Mouse (Mus musculus) monocyte, adult 5-6 weeks (primary cell): ENCODE results near the gene Col8a1. TPM values are rescaled to one million over a fixed set of nuclear protein-coding genes. Genes with fewer than 3 reads are reported as not detected.
A peak's percentile ranks its signal among the peaks of the same experiment; 100 is the strongest.

Experiments
- ATAC-seq: fragments of 153-309, 156-312 bp; replicated peaks from 2 replicates; pipeline ENCODE4 v1.8.0; 2017; ENCODE audit warnings: mild to moderate bottlenecking; ENCODE audit not compliant: low TSS enrichment, insufficient number of reproducible peaks, severe bottlenecking, poor library complexity, low FRiP score
- total RNA-seq: library from RNA; stranded (forward); fragments of 200-1000, 200-491, 200-594 nt; gene quantifications from 3 replicates; pipeline ENCODE4 v1.2.3, GENCODE M21; 2017

The Col8a1 gene
- total RNA-seq, 1 experiment from 2014 or later = not detected

DNA sequence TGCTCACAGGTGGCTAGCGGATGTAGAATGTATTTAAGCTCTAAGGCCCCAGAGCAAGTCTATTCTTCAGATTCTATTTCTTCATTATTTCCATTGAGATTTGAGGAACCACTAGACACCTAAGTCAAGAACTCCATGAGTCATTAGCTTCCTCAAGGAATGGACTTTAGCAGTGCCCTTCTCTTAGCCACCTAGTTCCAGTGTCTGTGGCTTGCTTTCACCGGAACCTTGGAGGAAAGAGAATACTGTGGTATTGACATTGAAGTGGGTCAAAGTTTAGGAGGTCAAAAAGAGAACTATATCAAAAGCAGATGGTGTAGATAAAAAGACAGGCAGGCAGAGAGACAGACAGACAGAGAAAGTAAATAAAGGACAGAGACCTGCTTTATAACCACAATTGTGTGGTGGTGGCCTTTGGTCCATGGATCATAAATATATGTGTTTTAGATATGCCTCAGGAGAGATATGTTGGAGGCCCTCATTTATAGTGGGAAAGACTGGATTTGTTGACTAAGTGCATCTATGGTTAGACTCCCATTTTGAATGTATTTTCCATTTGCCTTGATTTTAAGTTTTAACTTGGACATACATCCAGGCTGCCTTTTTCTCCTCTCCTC, 60.5 kb downstream of the Col8a1 start:
- no peak for ATAC-seq

DNA sequence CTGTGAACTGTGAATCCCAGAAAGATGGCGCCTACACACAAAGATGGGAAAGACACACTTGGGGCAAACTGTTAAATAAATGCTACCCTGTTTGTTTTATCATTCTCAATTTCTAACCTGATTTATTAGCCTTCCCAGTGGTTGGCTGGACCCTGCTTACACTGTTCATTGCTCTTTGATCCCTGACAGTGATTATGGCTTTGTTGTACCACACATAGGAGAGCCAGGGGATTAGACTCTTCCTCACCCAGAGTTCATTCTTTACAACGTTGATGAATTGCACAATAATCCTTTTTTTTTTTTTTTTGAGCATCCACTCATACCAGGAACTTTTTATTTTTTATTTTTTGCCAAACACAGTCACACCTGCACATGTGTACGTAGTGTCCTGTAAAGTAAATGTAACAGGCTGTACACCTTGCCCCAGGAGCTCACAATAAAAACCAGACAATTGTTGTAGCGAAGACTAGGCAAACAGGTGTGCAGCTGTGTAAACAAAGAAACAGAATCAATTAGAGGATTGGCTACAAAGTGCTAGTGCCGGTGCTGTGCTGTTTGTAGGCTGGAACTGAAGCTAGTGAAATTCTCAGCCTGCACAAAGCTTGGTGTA, 68.6 kb downstream of the Col8a1 start:
- no peak for ATAC-seq

DNA sequence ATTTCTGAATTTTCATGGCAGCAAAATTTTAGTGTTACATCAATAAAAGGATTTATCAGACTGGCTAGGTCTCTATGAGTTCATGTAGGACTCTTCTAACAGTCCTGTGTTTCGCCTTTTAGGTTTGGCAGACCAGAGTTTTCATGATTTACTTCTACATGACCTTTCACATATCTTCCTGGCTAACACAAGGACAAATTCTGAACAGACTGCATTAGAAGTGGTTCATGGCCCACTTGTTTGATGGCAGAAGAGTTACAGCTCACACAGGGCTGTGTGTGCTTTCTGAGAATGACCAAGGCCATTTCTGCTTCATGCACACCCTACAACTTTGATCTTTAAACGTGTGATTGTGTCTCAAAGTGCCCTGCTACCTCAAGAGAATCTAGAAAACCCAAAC, 82.3 kb downstream of the Col8a1 start:
- ATAC-seq = no peak

DNA sequence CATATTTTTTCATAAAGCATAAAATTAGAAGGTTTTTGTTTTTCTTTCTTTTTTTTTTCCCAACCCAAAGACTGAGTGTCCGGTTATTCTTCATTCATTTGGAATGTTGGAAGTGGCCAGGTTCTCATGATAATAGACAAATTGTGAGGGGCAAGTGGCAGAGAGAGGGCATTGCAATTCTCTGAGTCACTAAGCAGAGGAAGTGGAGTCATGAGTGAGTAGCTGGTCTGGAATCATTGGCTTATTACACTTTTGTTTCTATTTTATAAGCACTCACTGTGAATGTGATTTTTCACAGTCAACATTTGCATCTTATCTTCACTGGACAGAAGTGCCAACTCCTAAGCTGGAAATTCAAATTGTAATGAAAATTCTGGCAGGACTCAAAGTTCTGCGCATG, 82.9 kb downstream of the Col8a1 start:
- no peak for ATAC-seq

DNA sequence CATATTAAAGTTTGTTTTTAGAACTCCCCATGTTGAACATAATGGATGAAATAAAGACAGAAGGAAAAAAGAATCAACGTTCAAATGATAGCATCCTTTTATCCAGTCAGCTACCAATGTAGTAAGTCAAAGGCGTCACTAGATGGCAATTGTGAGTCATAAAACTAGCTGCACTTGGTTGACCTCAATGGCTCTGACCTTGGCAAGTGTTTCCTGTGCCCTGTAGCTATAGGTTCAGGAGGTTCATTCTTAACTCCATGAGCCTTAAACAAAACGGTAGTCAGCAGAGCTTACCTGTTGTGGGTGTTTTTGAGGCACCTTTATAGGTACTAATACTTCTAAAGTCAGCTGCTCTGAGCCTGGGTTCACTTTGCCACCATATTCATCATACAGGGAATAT, 85.2 kb downstream of the Col8a1 start:
- ATAC-seq = no peak

DNA sequence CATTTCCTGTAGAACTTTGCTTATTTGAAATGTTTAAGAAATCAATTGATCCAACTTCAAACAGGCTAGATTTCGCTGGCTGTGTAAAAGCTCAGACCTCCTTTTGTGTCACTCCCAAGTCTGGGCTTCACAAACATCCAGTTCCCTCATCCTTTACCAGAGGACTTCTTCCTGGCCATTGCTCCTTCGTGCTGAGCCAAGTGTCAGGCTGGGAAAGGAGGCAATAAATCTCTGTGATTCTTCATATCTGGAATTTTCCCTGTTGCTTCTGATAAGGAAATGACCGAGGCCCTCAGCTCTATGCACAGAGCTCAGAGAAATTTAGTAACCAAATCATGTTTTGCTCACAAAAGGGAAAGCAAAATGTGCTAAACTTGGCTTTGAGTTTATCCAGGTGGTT, 91.9 kb downstream of the Col8a1 start:
- no peak for ATAC-seq

DNA sequence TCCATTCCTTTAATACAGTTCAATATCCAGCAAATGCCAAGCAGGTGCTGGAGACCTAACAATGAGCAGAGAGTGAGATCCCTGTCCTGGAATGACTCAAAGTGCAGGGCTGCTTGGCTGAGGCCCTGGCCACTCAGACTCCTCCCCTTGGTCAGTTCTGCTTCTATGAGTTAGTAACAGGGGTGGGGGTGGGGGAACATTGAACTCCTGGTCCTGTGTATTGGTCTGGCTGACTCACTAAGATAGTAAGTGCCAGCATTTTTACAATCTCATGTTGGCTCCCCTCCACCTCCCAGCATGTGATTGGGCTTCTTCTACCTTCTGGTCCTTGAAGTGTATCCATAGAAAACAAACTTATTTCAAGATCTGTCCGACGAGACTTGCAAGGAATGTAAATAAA, 104.6 kb downstream of the Col8a1 start:
- ATAC-seq = no peak

DNA sequence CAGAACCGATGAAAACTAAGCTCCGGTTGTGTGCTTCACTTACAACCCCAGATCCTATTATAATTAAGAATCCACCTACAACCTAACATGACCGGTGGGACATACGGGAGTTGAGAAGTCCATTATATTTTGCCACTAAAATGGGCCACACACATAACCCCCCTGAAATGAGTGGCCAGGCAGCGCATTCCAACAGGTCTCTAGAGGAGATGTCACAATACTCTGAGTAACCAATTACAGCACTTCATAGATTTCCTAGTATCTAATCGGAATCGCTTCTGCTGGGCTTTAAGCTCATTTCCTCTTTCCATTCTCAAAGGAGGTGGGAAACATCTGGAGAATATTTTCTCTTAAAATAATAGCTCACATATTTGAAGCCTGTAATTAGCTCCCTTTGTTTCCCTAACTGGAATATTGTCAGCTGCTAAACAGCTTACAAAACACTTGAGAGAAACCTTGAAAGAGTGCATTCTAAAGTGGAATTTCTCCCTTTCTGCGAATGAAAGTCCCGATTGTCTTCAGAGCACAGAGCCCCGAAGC, 113.1 kb downstream of the Col8a1 start:
- ATAC-seq = no peak

DNA sequence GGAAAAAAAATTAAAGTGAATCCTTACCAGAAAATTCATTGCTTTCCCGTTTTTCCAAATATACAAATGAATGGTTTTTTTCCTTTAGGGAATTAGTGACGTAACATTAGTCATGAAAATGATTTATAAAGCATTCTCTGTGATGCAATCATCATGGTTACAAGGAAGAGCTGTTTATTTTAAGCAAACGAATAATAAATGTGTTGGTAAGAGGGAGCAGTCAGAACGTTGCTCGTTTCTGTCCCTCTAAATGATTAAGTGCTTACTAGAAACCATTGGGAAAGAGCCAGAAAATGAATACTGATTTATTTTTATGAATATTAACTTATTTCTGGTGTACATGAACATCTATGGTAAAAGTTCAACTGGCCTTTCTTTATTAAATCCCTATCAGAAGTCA, 119.8 kb downstream of the Col8a1 start:
- no peak for ATAC-seq

DNA sequence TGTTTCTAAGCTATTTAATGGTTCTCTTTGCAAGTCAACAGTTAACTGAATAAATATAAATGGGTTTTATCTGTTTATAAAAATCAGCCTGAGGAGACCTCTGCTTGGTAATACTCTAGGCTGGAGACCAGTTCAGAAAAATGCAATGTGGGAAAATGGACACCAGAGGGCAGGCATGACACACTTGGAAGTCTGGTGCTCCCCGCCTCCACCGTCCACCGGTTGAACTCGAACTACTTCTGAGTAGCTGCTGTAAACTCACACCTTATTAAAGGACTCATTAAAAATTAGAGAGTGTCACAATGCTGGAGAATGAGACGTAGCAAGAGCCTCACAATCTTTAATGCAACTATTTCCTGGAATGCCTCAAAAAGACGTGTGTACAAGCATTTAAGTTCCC, 120.3 kb downstream of the Col8a1 start:
- ATAC-seq = peak; percentile 53; the same call in 1 of the 2 replicates

DNA sequence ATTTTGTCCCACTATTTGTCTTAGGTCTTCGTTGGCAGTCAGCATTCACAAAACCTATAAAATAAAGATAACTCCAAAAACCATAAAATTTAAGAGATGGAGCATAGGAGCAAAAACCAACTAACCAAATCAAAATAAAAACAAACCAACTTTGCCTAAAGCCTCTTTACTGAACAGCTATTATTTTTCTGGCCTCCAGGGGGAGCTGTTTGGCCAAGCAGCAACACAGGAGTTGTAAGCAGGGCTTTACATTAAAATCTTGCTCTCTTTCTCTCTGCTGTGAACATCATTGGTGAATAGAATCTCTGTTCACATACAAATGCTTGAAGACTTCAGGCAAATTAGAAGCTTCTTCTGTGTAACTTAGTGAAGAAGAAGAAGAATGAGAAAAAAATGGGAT, 142.8 kb downstream of the Col8a1 start:
- ATAC-seq = no peak

DNA sequence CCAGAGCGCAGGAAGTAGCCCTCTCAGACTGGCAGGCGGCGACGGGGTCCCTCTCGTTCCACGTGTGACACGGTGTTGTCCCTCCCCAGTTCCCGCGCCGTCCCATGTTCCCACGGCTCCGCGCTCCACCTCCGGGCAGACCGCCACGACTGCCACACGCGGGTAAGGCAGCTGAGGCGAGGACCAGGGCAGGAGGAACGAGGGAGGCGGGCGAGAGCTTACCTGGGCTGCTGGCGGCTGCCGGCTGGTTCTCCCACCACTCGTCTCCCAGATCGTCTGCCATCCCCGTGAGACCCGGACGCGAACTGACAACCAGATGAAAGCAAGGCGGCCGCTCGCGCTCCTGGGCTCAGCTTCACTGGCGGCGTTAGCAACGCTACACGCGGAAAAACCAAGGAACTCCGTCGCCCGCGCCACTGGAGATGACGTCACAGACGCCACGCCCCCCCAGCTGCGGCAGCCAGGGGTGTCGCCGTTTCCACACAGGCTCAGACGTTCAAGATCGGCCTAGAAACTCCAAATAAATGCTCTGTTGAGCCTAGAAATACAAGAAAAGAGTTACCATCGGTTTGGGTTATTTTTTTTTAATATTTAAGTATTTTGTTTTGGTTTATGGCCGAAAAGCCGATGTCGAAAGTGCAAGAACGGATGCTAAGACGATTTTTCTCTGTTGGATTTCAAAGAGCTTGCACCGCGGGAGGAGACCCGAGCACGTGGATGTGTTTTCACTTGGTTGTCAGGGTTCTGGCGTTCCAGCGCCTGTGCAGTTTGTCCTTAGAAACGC, 147.9 kb downstream of the Col8a1 start, which contains the start of gene Cmss1:
TSS of gene Cmss1 (minus strand) at position 421 of the 784 bp plus-strand sequence.
- peak; percentile 77 for ATAC-seq

DNA sequence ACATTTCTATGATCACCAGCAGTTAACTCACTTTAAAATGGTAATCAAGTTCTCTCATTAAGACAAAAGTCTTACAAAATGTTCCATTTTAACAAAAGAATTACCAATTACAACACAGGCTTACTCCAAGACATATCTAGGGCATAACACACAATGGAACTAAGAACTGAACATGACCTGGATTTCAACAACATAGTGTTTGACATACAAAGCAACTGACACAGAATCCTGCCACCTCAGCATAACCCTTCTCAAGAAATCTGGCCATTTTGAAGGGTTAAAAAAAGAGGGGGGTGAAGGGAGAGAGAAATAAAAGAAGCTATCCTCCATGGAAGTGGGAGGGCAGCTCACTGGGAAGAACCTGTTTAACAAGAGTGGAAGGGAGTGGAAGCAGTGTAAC, 153.5 kb downstream of the Col8a1 start:
- no peak for ATAC-seq

DNA sequence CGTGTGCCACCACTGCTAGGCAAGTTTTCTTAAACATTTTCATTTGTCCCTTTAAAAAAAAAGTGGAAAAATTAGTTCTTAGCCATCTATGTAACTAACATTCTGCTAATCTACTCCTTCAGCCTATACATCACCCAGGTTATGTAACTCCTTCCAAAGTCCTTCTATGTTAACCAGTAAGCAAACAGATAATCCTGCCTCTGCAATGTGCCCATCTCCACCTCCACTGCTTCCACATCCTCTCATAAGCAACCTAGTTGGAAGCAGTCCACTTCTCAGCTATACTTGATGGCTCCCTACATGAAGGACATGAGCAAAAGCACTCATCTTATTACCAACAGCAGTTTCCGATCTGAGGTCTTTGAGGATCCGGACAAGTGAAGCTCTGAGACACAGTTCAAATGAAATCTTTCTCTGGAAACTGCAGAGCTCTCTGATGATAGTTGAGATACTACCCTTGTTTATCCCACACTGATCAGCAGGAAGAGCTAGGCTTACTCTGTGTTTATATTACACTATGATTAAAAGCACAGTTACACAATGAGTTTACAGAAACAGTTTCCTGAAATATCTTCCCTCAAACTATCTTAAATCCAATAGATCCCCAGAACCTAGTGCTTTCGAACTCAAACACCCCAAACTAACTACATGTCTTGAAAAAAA, 157.1 kb downstream of the Col8a1 start:
- no peak for ATAC-seq

DNA sequence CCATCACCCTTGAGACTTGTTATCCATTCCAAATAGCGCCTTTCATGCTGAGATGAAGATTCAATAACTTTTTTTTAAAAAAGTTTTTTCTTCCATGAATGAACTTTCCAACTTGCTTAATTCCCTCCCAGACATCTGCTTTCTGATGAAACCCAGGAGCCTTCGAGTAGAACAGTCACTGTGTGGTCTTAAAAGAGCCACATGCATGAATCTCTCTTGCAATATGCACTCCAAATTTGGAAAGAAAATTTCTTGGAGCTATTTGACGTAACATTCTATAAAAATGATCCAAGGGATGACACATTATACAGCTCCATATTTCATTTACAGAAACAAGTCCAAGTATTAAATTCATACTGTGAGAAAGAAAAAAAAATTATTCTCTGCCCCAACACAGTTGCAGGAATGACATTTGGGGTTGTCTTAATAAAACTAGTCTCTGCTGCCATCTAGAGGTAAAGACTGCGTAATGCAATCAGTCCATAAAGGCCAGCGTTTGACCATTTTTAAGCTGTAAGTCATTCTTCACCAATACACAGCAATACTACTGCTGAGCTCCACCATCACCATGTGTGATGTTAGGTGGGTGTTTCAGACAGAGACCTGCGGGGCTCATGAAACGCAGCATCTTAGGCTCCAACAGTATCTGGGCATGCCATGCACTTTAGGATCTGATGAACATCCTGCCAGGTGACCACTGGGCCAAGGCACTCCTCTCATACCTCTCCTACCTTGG, 160.9 kb downstream of the Col8a1 start:
- ATAC-seq = peak; percentile 85

DNA sequence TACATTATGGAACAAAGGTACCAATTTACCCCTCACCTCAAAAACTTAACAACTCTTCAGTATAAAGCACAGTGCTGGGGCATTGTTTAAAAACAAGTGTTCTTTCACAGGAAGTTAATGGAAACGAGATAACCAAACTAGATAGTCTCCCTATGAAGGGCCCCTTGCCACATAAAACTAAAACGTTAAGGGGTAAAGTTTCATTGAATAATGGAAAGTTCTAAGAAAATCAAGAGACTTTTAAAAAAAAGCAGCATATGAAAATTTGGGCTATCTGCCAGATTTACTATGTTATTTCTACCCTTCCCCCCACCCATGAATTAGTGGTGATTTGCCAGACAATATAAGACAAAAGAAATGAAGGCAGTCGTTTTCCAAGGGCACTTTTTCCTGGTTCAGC, 169.3 kb downstream of the Col8a1 start:
- no peak for ATAC-seq

DNA sequence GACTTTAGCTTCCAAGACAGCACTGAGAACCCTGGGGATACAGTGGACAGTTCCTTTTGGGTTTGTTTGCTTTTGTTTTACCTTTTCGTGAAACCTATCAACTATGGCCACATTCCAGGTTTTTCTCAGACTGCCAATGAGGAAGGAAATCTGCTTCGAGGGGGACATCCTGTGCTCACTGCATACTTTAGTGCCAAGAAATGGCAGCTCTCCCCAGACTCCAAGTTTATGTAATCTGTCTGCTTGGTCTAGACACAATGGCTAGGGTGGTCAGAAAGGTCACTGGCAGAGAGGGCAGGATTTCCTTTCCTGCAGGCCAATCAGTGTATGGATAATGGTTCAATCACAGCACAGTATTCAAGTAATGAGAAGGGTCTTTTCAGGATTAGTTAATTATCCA, 172.5 kb downstream of the Col8a1 start:
- no peak for ATAC-seq

DNA sequence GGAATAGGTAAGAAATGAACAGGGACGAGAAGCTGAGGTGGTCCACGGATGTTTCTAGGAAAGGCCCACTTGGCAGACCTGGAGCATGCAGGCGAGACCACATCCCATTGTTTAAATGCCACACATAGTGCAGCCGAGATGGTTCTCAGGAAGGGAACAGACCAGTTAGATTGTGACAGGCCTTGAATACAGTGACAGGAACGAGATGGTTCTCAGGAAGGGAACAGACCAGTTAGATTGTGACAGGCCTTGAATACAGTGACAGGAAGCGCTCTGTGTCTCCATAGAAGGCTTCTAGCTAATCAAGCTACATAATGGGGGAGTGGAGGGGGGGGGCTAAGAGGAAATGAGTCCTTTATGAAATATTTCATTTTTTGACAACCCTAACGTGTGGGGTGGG, 174.5 kb downstream of the Col8a1 start:
- 0 out of 2 replicates have a peak, but pooled peaks have one; percentile 22 for ATAC-seq

DNA sequence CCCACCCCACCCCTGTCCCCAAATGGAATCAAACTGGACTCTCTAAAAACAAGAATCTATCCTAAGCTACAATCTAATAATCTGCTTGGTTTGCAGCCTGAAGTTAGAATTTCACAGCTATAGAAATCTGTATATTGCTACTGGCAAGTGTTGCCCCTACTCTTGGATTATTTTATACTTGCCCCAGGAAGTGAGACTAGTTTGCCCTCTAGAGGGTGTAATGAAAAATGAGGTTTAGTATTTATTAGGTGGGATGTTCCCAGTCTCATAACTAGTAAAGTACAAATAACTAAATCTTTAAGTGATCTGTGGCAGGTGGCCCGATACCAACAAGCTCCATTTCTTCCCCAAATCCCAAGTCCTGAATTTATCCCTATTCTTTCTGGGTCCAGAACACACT, 177.0 kb downstream of the Col8a1 start:
- no peak for ATAC-seq
